Mouse (Mus musculus) megakaryocyte-erythroid progenitor cell, adult 5-6 weeks (primary cell): ENCODE measurements around the gene Mrpl35. TPM values are rescaled to one million over a fixed set of nuclear protein-coding genes. Genes with fewer than 3 reads are reported as not detected.
"Not testable (repeated sequence)": the region's sequence is repeated elsewhere in the genome, so short reads cannot be mapped to it uniquely, and the experiment has no call there.

Source experiments
- ATAC-seq: replicated peaks from 2 replicates; pipeline ENCODE4 v1.8.0; 2016; ENCODE audit warnings: mild to moderate bottlenecking, inconsistent platforms; ENCODE audit not compliant: severe bottlenecking, poor library complexity, low FRiP score, low TSS enrichment
- total RNA-seq, 2 experiments: library from RNA; stranded (forward) in 1 of 2; stranded (reverse) in 1 of 2; fragments of 200-1000, 215-1000 nt in 1 of 2; fragments of >200 nt in 1 of 2; fragmentation: Nextera tagmentation in 1 of 2; gene quantifications; 2 replicates each; pipeline ENCODE4 v1.2.3; 2014 to 2017

Gene Mrpl35
- 56.4 and 84.6 TPM in 2 replicates for total RNA-seq (2014; fragmentation: Nextera tagmentation)
- 57.0 and 69.5 TPM in 2 replicates for total RNA-seq (2017)

DNA sequence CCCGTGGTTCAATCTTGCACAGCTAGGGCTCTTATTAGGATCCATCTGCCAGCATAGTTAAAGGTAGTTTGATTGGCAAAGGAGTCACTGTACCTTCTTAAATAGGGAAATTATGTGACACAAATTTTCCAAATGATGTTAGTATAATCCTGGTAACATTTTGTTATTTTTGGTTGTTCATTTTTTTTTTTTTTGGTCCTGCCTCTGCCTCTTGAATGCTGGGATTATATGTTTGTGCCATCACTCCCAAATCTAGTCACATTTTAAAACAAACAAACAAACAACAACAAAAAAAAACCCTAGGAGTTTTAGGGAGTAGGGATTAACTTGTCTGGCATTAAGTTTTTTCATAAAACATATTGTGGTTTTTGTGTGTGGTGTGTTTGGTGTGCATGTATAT is at the start of gene Mrpl35:
TSS of gene Mrpl35 (minus strand) at position 101 of the 400 bp plus-strand sequence.
- ATAC-seq = no peak

DNA sequence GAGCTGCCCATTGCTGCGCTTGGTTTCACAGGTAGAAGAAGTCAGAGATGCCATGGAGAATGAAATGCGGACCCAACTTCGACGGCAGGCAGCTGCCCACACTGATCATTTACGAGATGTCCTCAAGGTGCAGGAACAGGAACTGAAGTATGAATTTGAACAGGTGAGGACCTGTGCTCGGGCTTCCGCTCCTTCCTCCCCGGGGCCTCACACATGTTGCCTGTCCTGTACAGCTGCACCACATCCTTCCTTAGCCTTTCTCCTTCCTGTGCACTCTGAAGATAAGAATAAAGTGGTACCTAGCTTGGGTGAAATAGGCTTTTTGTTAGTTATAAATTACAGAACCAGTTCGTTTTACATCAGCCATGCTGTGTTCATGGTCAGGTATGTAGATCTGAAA is 44.6 kb upstream of the Mrpl35 start:
- ATAC-seq = no peak

DNA sequence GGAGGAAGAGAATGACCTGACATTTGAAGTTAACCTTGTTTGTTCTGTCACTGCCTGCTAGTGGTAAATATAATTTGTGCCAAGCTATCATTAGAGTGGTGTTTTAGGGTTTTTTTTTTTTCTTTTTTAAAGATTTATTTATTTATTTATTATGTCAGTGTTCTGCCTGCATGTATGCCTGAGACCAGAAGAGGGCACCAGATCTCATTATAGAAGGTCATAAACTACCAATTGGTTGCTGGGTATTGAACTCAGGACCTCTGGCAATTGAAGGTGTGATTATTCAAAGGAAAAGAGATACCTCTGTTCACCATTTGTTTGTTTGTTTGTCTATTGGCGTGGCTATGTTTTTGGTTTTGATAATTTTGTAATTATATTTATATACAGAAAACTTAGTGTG is 42.0 kb upstream of the Mrpl35 start:
- ATAC-seq = 0 out of 2 replicates have a peak, but pooled peaks have one; percentile 37

DNA sequence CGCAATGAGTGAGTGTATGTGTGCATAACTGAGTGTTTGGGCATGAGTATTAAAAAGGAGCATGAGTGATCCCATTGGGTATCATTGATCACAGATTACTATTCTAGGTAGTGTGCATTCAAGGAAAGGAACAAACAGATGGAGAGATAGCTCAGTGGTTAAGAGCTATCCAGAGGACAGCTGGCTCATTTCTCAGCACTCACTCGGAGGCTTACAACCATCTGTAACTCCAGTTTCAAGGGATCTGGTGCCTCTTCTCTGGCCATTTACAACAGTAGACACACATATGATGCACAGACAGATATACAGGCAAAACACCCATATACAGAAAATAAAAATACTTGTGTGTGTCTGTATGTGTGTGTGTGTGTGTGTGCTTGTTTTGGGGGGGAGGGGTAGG is 41.0 kb upstream of the Mrpl35 start:
- ATAC-seq = no peak

DNA sequence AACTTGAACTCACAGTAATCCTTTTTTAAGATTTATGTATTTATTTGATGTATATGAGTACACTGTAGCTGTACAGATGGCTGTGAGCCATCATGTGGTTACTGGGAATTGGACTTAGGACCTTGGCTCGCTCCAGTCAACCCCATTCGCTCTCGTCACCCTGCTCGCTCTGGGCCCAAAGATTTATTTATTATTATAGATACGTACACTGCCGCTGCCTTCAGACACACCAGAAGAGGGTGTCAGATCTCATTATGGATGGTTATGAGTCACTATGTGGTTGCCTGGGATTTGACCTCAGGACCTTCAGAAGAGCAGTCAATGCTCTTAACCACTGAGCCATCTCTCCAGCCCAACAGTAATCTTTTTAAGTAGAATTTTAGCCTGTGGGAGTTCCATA is 20.1 kb upstream of the Mrpl35 start:
- not testable (repeated sequence) for ATAC-seq

DNA sequence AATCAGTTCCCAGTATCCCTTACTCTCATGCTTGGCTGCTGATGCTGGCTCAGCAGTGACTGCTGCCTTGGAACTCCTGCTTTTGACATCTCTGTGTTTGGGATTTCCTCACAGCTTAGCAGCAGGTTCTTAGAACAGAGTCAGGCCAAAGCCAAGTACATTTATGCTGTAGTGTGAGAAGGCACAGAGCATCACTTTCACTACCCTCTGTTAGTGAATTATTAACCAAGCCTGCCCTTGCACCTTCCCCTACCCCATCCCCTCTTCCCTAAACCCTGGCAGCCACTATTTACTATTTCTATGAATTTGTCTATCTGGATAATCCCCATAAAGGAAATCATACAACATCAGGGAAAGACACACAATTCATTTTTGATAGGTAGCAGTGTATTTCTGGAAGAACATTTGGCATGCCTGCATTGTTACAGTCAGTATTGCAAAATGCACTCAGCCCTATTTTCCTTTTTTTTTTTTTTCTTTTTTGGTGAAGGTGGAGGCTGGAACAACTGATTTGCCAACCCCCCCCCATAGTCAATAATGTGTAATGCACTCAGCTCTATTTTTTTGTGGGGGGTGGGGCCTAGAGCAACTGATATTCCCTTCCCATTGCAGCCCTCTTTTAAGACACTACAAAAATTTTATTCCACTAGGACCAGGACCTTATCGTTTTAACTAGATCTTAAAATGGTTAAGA is 14.0 kb upstream of the Mrpl35 start:
- ATAC-seq = no peak

DNA sequence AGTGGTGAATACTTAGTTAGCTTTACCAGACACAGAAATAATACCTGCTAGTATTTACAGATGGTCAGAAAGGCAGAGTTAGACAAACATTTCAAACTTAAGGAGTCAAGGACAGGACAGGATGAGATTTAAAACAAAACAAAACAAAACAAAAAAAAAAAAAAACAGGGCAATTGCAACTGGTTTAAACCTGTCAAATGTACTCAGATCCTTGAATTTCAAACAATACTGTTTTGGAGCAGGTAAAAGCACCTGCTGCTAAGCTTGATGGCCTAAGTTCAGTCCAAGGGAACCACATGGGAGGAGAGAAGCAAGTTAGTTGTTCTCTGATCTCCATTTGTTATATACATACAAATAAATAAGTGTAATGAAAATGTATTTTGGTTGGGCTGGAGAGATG is 13.0 kb upstream of the Mrpl35 start:
- ATAC-seq = no peak

DNA sequence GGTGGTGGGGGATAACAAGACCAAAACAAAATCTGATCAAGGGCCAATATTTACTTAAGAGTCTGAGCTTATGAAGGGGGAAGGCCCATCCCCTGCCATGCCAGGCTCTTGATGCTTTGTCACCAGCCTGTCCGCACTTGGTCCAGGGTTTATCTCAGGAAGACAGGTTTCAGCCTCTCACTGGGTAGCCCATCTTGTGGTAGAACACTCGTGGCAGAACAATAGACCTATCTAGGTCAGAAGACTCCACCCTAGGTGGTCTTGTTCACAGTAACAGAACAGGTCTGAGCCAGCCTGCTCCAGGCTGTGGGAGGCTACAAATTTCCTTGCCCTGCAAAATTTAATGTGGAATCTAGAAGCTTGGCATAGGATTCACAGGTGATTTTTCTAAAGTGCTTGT is 10.0 kb upstream of the Mrpl35 start:
- ATAC-seq = 0 out of 2 replicates have a peak, but pooled peaks have one; percentile 32

DNA sequence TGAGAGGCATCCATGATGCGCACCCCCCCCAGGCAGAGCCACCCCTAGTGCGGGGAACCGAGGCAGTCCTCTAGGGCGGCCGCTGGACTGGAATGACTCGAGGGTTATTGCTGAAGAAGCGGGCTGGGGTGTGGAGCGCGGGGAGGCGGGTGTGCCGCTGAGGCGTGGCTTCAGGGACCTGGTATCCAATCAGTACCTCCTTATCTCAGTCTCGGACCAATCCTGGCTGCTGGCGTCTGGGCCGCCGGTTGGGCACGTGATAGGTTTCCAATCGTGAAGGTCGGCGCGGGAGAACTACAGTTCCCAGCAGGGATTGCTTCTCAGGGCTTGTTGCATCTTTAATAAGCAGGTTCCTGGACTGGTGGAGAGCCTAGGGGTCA is 4.8 kb upstream of the Mrpl35 start:
- ATAC-seq = peak; percentile 97

DNA sequence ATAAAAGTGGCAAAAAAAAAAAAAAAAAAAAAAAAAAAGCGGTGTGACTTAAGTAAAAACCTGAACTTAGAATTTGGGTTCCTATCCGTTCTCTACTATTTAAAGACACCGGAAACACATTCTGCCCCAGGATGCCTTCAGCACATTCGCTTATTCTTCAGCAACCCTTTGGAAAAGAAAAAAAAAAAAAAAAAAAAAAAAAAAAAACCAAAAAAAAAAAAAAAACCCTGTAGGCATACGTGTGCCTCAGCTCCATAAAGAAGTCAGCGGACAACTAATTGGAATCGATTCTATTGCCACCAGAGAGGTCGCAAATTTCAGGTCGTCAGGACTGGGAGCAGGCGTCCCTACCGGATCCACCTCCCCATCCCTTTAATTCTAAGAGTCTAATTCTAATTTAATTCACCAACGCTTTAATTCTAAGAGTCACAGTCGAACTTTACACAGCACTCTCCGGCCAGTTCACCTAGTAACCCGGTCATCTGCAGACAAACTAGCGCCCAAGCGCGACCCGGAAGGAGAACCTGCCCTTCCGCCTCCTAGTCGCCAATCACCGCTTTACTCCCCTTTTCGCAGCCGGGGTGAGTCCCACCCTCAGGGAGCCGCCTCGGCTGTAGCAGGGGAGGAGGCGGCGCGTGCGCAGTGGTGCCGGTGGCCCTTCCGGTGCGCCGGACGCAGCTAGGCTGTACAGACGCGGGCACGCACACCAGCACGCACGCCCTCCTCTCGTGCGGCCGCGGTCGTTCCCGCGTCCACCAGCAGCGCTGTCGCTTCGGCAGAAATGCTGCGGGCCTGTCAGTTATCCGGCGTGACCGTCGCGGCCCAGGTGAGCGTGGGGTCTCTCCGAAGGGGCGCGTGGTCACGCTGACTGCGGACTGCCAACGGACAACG is 4.2 kb upstream of the Mrpl35 start, which contains the start of gene Immt:
TSS of gene Immt (plus strand) at position 642 of the 891 bp plus-strand sequence.
- peak; percentile 96 for ATAC-seq

DNA sequence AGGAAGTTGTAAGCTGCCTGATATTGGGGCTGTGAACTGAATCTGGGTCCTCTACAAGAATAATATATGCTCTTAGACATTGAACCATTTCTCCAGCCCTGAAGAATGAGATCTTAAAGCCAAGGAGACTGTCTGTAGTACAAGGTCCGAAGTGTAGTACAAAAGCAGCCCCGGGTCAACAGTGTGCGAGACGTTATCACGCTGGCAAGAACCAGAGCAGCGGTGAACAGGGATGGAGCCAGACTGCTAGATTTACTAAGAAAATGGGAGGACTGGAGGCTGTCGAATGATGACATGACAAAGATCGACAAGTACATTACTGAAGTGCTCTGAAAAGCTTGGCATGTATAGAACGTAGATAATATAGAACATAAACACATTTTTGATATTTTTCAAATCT is 3.0 kb upstream of the Mrpl35 start:
- ATAC-seq = no peak

DNA sequence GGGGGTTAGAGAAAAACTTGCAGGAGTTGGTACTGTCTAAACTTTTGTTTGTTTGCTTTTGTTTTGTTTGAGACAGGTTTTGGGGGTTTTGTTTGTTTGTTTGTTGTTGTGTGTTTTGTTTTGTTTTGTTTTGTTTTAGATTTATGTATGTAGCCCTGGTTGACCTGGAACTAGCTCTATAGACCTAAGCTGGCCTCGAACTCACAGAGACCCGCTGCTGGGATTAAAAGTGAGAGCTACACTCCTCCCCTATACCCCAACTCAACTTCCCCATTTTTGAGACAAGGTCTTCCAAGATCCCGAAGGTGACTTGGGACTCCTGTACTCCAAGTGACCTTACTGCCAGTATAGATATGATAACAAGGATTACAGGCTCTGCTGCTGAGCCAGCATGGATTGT is 2.8 kb downstream of the Mrpl35 start:
- ATAC-seq = no peak

DNA sequence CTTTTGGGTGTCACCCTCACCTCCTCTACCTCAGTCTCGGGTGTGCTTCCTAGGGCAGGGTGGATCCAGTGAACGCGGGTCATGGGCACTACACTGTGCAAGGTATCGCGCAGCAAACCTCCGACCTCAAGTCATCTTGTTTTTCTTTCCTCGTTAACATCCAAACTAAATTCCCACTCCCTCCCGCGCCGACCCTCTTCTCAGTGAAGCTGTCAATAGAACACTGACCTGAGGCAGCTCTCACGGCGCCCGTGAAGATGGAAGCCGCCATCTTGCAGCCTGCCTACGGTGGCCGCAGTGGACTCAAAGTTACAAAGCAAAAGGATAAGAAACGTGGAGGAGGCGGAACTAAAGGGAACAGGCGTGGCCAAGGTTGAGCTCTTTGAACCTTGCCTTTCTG is 3.3 kb downstream of the Mrpl35 start:
- peak; percentile 92 for ATAC-seq

DNA sequence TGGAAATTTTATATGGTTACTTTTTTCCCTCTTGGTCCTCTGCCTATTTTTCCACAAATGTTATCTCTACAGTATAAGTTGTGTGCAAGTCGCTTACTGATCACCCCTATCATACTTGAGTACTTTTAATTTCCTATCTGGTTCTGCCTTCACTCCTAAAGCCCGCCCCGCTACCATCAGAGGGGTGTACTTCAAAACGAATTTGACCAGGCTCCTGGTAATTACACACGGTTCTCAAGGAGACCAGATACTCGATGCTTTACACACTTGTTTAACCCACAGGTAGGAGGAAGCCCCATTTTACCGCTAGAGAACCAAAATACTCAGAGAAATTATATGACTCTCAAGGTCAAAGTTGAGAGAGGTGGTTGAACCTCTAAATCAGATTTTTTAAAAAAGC is 3.7 kb downstream of the Mrpl35 start:
- ATAC-seq = peak; percentile 39

DNA sequence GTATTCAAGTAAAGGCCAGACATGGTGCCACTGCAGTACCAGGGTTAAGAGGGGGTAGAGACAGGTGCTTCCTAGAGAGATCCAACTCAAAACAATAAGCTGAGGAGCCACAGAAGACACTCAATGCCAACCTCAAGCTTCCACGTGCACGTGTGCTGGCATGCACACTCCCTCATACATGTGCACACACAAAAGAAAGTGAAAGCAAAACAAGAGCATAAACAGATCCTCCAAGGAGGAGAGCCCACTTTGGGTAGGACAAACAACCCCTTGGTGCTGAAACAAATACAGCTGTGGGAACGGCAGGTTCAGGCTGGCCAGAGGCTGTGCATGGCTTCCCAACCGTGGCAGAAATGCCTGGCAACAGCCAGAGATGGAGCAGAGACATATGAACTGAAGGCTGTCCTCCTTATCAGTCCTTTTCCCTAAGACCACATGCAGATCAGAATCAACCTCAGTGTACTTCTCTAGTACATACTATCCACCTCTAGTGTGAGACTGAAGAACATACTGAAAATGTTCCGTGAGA is 6.9 kb downstream of the Mrpl35 start:
- ATAC-seq = no peak

DNA sequence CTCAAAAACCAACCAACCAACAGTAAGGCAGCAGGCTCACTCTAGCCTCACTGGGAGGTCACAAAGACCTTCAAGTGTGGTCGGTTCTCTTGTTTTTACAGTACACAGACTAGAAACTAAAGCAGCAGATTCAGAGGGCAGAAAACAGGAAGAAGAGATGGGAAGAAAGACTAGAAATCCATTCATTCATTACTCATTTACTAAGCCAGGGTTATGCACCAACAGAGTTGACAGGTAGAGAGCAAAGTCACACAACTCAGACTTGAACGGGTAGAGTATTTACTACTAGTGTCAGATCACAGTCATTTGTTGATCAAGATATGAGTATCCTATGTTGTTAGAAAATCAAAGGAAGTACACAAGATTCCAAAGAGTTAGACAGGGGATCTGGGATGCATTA is 13.9 kb downstream of the Mrpl35 start:
- ATAC-seq = no peak

DNA sequence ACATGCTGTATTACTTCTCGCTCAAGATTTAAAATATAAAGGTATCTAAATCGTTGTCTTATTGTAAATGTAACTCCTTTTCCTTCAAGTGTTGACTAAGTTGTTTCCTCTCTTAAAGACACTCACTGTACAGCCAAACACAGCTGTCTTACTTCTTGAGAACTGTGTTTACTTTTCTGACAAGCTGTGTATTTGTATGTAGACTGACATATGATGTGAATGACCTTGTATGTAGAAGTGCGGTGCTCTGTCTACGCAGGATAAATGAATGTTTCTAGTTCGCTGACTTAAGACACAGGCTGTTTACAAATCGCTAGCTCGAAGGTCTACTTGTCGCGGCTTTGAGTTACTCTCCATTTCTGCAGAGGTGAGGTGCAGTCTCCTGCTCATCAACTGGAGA is 16.9 kb downstream of the Mrpl35 start:
- ATAC-seq = no peak

DNA sequence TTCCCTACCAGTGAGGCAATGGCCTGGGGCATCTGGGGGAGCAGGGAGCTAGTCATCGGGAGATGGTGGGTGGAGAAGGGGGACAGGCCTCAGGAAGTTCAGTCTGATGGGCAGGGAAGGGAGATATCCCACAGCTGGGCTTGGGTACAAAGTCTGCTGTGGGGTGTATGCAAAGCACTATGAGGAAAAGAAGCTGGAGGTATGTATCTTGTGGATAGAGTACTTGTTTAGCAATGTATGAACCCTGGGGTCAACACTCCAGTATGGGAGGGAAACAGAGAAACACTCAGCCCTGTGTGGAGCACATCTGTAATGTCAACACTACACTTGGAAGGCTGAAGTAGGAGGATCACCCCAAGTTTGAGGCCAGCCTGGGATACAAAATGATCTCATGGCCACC is 20.1 kb downstream of the Mrpl35 start:
- no peak for ATAC-seq

DNA sequence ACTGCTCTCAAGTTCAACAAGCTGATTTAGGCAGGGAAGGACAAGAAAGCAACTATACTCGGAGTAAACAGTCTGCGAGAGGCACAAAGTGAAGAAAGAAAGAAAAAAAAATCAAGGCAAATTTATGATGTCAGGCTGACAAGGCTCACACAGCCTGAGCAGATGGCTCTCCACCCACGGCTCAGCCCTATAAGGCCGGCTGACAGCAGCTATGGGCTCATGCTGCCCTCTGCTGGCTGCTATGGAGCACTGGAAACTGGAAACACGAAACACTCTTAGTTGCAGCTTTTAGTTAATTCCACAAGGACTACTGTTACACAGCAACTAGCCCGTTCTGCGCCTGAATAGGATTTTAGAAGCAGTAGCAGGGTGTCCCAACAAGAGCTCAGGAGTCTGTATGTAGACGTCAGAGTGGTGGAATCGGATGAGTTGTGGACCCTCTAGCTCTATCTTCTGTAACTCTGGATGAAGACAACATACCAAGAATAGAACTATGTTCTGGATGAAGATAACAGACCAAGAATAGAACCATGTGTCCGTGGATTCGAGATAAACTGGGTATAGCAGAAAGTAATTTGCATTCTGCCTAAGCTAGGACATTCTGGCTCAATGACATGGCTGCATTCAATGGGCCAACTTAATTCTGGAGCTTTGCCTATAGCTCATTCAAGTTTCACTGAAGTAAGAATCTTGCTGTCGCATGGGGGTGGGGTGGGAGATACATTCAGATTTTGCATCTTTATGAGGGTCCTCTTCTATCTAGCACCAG is 22.5 kb downstream of the Mrpl35 start:
- ATAC-seq = peak; percentile 80

DNA sequence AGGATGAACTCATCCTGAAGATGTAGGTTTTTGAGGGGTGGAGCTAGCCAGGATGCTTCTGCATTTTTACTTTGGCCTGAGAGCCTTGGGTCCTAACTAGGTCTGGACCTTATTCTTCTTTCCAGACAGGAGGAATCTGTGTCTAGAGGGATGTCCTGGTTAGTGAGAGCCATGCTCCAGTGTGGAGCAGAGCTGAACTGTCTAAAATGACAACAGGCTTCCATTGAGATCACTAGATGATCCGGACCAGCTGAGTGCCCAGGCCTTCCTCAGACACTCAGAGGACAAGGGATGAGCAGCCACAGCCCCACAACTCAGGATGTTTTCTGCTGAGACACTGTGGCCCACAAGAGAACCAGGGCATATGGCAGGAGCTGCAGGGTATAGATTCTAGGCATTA is 23.2 kb downstream of the Mrpl35 start:
- ATAC-seq = no peak
